Mouse (Mus musculus) myocyte (in vitro differentiated cells): Measurements from ENCODE around the gene Klk1b1. TPM values are rescaled to one million over a fixed set of nuclear protein-coding genes. Genes with fewer than 3 reads are reported as not detected.
"Not testable (repeated sequence)": the region's sequence is repeated elsewhere in the genome, so short reads cannot be mapped to it uniquely, and the experiment has no call there.

Experiments
- H3K27me3 ChIP-seq: one replicate; pipeline ENCODE4 v1.6.1; 2011; ENCODE audit not compliant: control insufficient read depth, insufficient read depth, insufficient read length
- H3K36me3 ChIP-seq: one replicate; pipeline ENCODE4 v1.6.1; 2011; ENCODE audit not compliant: control insufficient read depth, insufficient read depth
- H3K4me2 ChIP-seq: one replicate; pipeline ENCODE4 v1.6.1; 2011; ENCODE audit warnings: low read depth, control low read depth
- H3K4me3 ChIP-seq: one replicate; pipeline ENCODE4 v1.5.1; 2011; ENCODE audit warnings: mild to moderate bottlenecking, control low read depth, moderate library complexity
- H3K79me2 ChIP-seq: one replicate; pipeline ENCODE4 v1.6.1; 2011; ENCODE audit not compliant: control insufficient read depth, insufficient read depth
- H3ac ChIP-seq: one replicate; pipeline ENCODE4 v1.6.1; 2011; ENCODE audit not compliant: control insufficient read depth, insufficient read length
- CEBPB ChIP-seq: IDR thresholded peaks from 2 replicates; pipeline ENCODE4 v1.6.1; 2011; ENCODE audit warnings: mild to moderate bottlenecking, moderate library complexity; ENCODE audit not compliant: poor library complexity, insufficient read depth, severe bottlenecking
- E2F4 ChIP-seq: IDR thresholded peaks from one replicate; pipeline ENCODE4 v1.6.1; 2011; ENCODE audit warnings: mild to moderate bottlenecking, control low read depth, moderate library complexity; ENCODE audit not compliant: insufficient read depth
- MAX ChIP-seq: IDR thresholded peaks from one replicate; pipeline ENCODE4 v1.6.1; 2011; ENCODE audit warnings: low read depth, mild to moderate bottlenecking, control low read depth
- MYOD1 ChIP-seq, 3 experiments: IDR thresholded peaks; one replicate each; pipeline ENCODE4 v1.6.1; 2011; ENCODE audit warnings: control low read depth in 2 of 3, low read depth in 2 of 3, mild to moderate bottlenecking in 2 of 3, moderate library complexity in 1 of 3; ENCODE audit not compliant: insufficient read length in 2 of 3, control insufficient read depth in 1 of 3
- MYOG ChIP-seq, 3 experiments: IDR thresholded peaks; one replicate each; pipeline ENCODE4 v1.6.1; 2011; ENCODE audit warnings: control low read depth in 2 of 3, low read depth in 2 of 3, mild to moderate bottlenecking in 2 of 3; ENCODE audit not compliant: insufficient read length in 2 of 3, control insufficient read depth in 1 of 3, insufficient read depth in 1 of 3
- POLR2A ChIP-seq: IDR thresholded peaks from one replicate; pipeline ENCODE4 v1.6.1; 2011; ENCODE audit warnings: low read depth, mild to moderate bottlenecking, control low read depth, moderate library complexity; ENCODE audit not compliant: insufficient read length
- POLR2AphosphoS2 ChIP-seq: IDR thresholded peaks from one replicate; pipeline ENCODE4 v1.6.1; 2011; ENCODE audit warnings: low read depth, control low read depth; ENCODE audit not compliant: insufficient read length
- REST ChIP-seq: IDR thresholded peaks from one replicate; pipeline ENCODE4 v1.6.1; 2011; ENCODE audit warnings: mild to moderate bottlenecking, control low read depth, moderate library complexity; ENCODE audit not compliant: insufficient read depth, insufficient read length
- SRF ChIP-seq: IDR thresholded peaks from one replicate; pipeline ENCODE4 v1.6.1; 2011; ENCODE audit warnings: low read depth; ENCODE audit not compliant: control insufficient read depth, insufficient read length
- TCF12 ChIP-seq: IDR thresholded peaks from one replicate; pipeline ENCODE4 v1.6.1; 2011; ENCODE audit warnings: mild to moderate bottlenecking, control low read depth; ENCODE audit not compliant: poor library complexity, insufficient read depth, severe bottlenecking
- TCF3 ChIP-seq: IDR thresholded peaks from one replicate; pipeline ENCODE4 v1.6.1; 2011; ENCODE audit warnings: low read depth, control low read depth; ENCODE audit not compliant: insufficient read length
- USF1 ChIP-seq: IDR thresholded peaks from one replicate; pipeline ENCODE4 v1.6.1; 2011; ENCODE audit warnings: low read depth, mild to moderate bottlenecking, control low read depth, moderate library complexity
- polyA plus RNA-seq: library from polyadenylated mRNA; unstranded; fragments of >200 nt; fragmentation: generic; extraction: Trizol; gene quantifications from one replicate; pipeline ENCODE4 v1.2.1, GENCODE M21; 2012; ENCODE audit warnings: missing spikeins

Gene Klk1b1
- polyA plus RNA-seq, 1 experiment, result not detected

DNA sequence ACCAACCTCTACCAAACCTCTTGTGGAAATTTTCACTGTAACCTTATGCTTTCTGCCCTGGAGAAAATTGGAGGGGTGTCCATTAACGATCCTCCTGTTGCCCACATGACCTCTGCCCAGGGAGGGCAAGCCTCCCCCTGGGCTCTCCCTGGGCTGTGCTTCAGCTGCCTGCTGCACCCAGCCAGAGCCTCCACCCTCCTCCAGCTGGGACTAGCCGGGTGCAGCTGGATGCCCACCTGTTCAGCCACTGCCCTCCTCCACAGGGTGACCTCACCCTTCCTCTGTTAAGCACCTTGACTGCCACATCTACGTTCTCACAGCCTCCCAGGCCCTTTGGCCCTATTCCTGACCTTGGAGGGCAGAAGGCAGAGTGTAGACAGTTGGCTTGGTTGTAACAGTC, 31.8 kb upstream of the Klk1b1 start:
- Histone ChIP-seq H3K36me3 (no peaks in the 10 kb centered on the region), H3ac (no peak overlapping the region), H3K4me2 (no peak overlapping the region), H3K27me3 (no peaks in the 10 kb centered on the region), H3K79me2 (no peaks in the 10 kb centered on the region), H3K4me3 (no peak overlapping the region)
- TF ChIP-seq TCF3 (peak; percentile 3), MAX (no peak), MYOD1 (IDR thresholded peaks at IDR 0.05; ENCODE audit: control insufficient read depth in 1 of 3, insufficient read length in 2 of 3, low read depth in 2 of 3) (peak in 1 of 3 experiments; percentile 67), SRF (no peak), USF1 (no peak), MYOG (IDR thresholded peaks at IDR 0.05; ENCODE audit: control insufficient read depth in 1 of 3, insufficient read depth in 1 of 3, insufficient read length in 2 of 3, low read depth in 2 of 3) (peak in 1 of 3 experiments; percentile 49), CEBPB (no peak), REST (no peak), E2F4 (no peak)

GRCm38 (mm10) chr7:43936551-43936950, 30.0 kb upstream of the Klk1b1 start:
- H3K4me2 ChIP-seq, result no peak overlapping the region
- H3K4me3 ChIP-seq, result no peak overlapping the region
- H3K79me2 ChIP-seq, result no peaks in the 10 kb centered on the region
- no peaks in the 10 kb centered on the region for H3K27me3 ChIP-seq
- no peak overlapping the region for H3ac ChIP-seq
- no peaks in the 10 kb centered on the region for H3K36me3 ChIP-seq
- no peak for TF ChIP-seq TCF3
- TF ChIP-seq SRF, result no peak
- no peak for TF ChIP-seq CEBPB
- no peak for TF ChIP-seq USF1
- no peak for TF ChIP-seq E2F4
- no peak for TF ChIP-seq MAX
- TF ChIP-seq REST, result no peak
- TF ChIP-seq POLR2A, result no peak
- TF ChIP-seq MYOG (IDR thresholded peaks at IDR 0.05; ENCODE audit: control insufficient read depth in 1 of 3, insufficient read depth in 1 of 3, insufficient read length in 2 of 3, low read depth in 2 of 3), result no peak
- TF ChIP-seq MYOD1 (IDR thresholded peaks at IDR 0.05; ENCODE audit: control insufficient read depth in 1 of 3, insufficient read length in 2 of 3, low read depth in 2 of 3), result no peak
- TF ChIP-seq POLR2AphosphoS2, result no peak
- TF ChIP-seq TCF12, result no peak

DNA sequence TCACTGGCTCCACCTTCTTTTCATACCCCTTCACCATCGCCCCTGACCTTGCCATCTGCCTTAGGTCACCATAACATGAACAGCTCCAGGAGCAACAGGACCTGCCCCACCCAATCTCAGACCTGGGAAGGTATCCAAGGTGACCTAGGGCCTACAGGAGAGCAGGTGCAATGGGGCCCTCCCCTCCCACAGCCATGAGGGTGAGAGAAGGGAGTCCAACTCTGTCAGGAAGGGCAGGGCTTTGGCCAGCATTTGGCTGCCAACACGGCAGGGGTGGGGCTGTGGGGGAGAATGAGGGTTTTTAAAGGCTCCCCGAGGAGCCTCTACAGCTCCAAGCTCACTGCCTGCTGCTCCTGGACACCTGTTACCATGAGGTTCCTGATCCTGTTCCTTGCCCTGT, 24.3 kb upstream of the Klk1b1 start:
- H3K36me3 ChIP-seq, H3K4me3 ChIP-seq, H3K4me2 ChIP-seq, H3K27me3 ChIP-seq, H3K79me2 ChIP-seq, H3ac ChIP-seq: not testable (repeated sequence)

GRCm38 (mm10) chr7:43944727-43945264, 21.8 kb upstream of the Klk1b1 start:
- H3K79me2 ChIP-seq, result no peaks in the 10 kb centered on the region
- no peak overlapping the region for H3K4me3 ChIP-seq
- no peaks in the 10 kb centered on the region for H3K36me3 ChIP-seq
- TF ChIP-seq TCF12 (no peak), POLR2AphosphoS2 (no peak), MYOG (IDR thresholded peaks at IDR 0.05; ENCODE audit: control insufficient read depth in 1 of 3, insufficient read depth in 1 of 3, insufficient read length in 2 of 3, low read depth in 2 of 3) (no peak), CEBPB (no peak), SRF (no peak), USF1 (no peak), E2F4 (no peak), MYOD1 (IDR thresholded peaks at IDR 0.05; ENCODE audit: control insufficient read depth in 1 of 3, insufficient read length in 2 of 3, low read depth in 2 of 3) (no peak), POLR2A (no peak), MAX (no peak), TCF3 (no peak), REST (no peak)
- H3K27me3 ChIP-seq, result no peaks in the 10 kb centered on the region
- no peak overlapping the region for H3ac ChIP-seq
- H3K4me2 ChIP-seq, result no peak overlapping the region

DNA sequence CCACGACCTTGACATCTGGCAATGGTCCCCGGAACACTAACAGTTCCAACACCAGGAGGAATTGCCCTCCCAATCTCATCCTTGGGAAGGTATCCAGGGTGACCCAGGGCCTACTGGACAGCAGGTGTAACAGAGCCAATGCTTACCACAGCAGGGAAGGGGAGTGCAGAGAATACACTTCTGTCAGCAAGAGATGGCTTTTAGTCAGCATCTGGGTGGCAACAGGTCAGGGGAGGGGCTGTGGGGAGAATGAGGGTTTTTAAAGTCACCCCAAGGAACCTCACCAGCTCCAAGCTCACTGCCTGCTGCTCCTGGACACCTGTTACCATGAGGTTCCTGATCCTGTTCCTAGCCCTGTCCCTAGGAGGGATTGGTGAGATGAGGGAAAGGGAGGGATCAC, 16.2 kb upstream of the Klk1b1 start, which contains the start of gene Klk1b8:
Gene Klk1b8, plus strand, starts transcription at position 301 of the 400 bp plus-strand sequence.
- no peak within 1 kb of the TSS for H3K4me2 ChIP-seq
- H3K79me2 ChIP-seq, result no peaks in the 10 kb centered on the region
- H3K4me3 ChIP-seq, result no peak within 1 kb of the TSS
- no peaks in the 10 kb centered on the region for H3K36me3 ChIP-seq
- no peaks in the 10 kb centered on the region for H3K27me3 ChIP-seq
- no peak within 1 kb of the TSS for H3ac ChIP-seq
- no peak for TF ChIP-seq CEBPB
- no peak for TF ChIP-seq TCF12
- TF ChIP-seq SRF, result no peak
- TF ChIP-seq POLR2AphosphoS2, result no peak
- TF ChIP-seq E2F4, result no peak
- TF ChIP-seq MAX, result no peak
- TF ChIP-seq MYOD1 (IDR thresholded peaks at IDR 0.05; ENCODE audit: control insufficient read depth in 1 of 3, insufficient read length in 2 of 3, low read depth in 2 of 3), result no peak
- TF ChIP-seq USF1, result no peak
- TF ChIP-seq TCF3, result no peak
- no peak for TF ChIP-seq POLR2A
- TF ChIP-seq MYOG (IDR thresholded peaks at IDR 0.05; ENCODE audit: control insufficient read depth in 1 of 3, insufficient read depth in 1 of 3, insufficient read length in 2 of 3, low read depth in 2 of 3), result no peak
